Mouse (Mus musculus): ENCODE measurements around the gene Ncln. TPM values are rescaled to one million over a fixed set of nuclear protein-coding genes. Genes with fewer than 3 reads are reported as not detected.
A peak's percentile ranks its signal among the peaks of the same experiment; 100 is the strongest.

The Ncln gene
- polyA plus RNA-seq, 1 experiment: 203 TPM

- DNase-seq: no peak
- 66% methylated on average over 6 of the region's 6 CpGs for WGBS
- TF ChIP-seq CTCF (IDR thresholded peaks at IDR 0.05; ENCODE audit: insufficient read depth, low read length) (no peak), POLR2A (IDR thresholded peaks at IDR 0.05; ENCODE audit: borderline replicate concordance, extremely low read depth, low read depth, low read length) (peak; percentile 16; the same call in 1 of the 2 replicates)
- Histone ChIP-seq H3K4me3 (replicated peaks; ENCODE audit: extremely low read depth, low read depth, low read length) (no peak overlapping the region), H3K4me1 (ENCODE audit: control insufficient read depth, insufficient read depth, low read length) (peaks cover 8% of the 10 kb centered on the region; the same call in 1 of the 2 replicates)
These were observed 11.6 kb downstream of the Ncln start for GRCm38 (mm10) chr10:81484441-81485059.

GRCm38 (mm10) chr10:81483983-81484382 lies 12.2 kb downstream of the Ncln start:
- TF ChIP-seq POLR2A (IDR thresholded peaks at IDR 0.05; ENCODE audit: borderline replicate concordance, extremely low read depth, low read depth, low read length): no peak
- peak; percentile 38 for TF ChIP-seq CTCF (IDR thresholded peaks at IDR 0.05; ENCODE audit: insufficient read depth, low read length)
- WGBS: 17% methylated on average over 9 of the region's 9 CpGs
- DNase-seq: no peak
- H3K4me3 ChIP-seq (replicated peaks; ENCODE audit: extremely low read depth, low read depth, low read length): no peak overlapping the region
- peaks cover 8% of the 10 kb centered on the region; the same call in 1 of the 2 replicates for H3K4me1 ChIP-seq (ENCODE audit: control insufficient read depth, insufficient read depth, low read length)

- Histone ChIP-seq H3K4me1 (ENCODE audit: control insufficient read depth, insufficient read depth, low read length) (peaks cover 8% of the 10 kb centered on the region; the same call in 1 of the 2 replicates), H3K4me3 (replicated peaks; ENCODE audit: extremely low read depth, low read depth, low read length) (peak within 1 kb of the TSS; percentile 66)
- peak; percentile 20; the same call in 1 of the 2 replicates for TF ChIP-seq CTCF (IDR thresholded peaks at IDR 0.05; ENCODE audit: insufficient read depth, low read length)
- TF ChIP-seq POLR2A (IDR thresholded peaks at IDR 0.05; ENCODE audit: borderline replicate concordance, extremely low read depth, low read depth, low read length): no peak
- peak; percentile 68 for DNase-seq
- under 1% methylated on average over 36 of the region's 36 CpGs for WGBS
These were observed 13.7 kb downstream of the Ncln start, which contains the start of gene Celf5 for GRCm38 (mm10) chr10:81482533-81482889. Gene Celf5, minus strand, starts transcription at chr10:81482709.

GRCm38 (mm10) chr10:81481605-81482532 lies 14.3 kb downstream of the Ncln start:
- TF ChIP-seq CTCF (IDR thresholded peaks at IDR 0.05; ENCODE audit: insufficient read depth, low read length) (no peak), POLR2A (IDR thresholded peaks at IDR 0.05; ENCODE audit: borderline replicate concordance, extremely low read depth, low read depth, low read length) (no peak)
- peak overlapping the region; percentile 66 for H3K4me3 ChIP-seq (replicated peaks; ENCODE audit: extremely low read depth, low read depth, low read length)
- WGBS: 6% methylated on average over 34 of the region's 35 CpGs
- H3K4me1 ChIP-seq (ENCODE audit: control insufficient read depth, insufficient read depth, low read length): peaks cover 8% of the 10 kb centered on the region; the same call in 1 of the 2 replicates
- no peak for DNase-seq

- Histone ChIP-seq H3K4me3 (replicated peaks; ENCODE audit: extremely low read depth, low read depth, low read length) (no peak overlapping the region), H3K4me1 (ENCODE audit: control insufficient read depth, insufficient read depth, low read length) (no peaks in the 10 kb centered on the region)
- no peak for DNase-seq
- 69% methylated on average over 10 of the region's 10 CpGs for WGBS
- TF ChIP-seq POLR2A (IDR thresholded peaks at IDR 0.05; ENCODE audit: borderline replicate concordance, extremely low read depth, low read depth, low read length): no peak
- TF ChIP-seq CTCF (IDR thresholded peaks at IDR 0.05; ENCODE audit: insufficient read depth, low read length): no peak
These were observed 21.7 kb downstream of the Ncln start for GRCm38 (mm10) chr10:81474461-81474860.

- no peaks in the 10 kb centered on the region for H3K4me1 ChIP-seq (ENCODE audit: control insufficient read depth, insufficient read depth, low read length)
- no peak for TF ChIP-seq CTCF (IDR thresholded peaks at IDR 0.05; ENCODE audit: insufficient read depth, low read length)
- TF ChIP-seq POLR2A (IDR thresholded peaks at IDR 0.05; ENCODE audit: borderline replicate concordance, extremely low read depth, low read depth, low read length): no peak
- 3% methylated on average over 22 of the region's 22 CpGs for WGBS
- no peak overlapping the region for H3K4me3 ChIP-seq (replicated peaks; ENCODE audit: extremely low read depth, low read depth, low read length)
- DNase-seq: no peak
These were observed 23.2 kb downstream of the Ncln start for GRCm38 (mm10) chr10:81473003-81473451.

GRCm38 (mm10) chr10:81472403-81473002 lies 23.7 kb downstream of the Ncln start:
- no peak for DNase-seq
- TF ChIP-seq CTCF (IDR thresholded peaks at IDR 0.05; ENCODE audit: insufficient read depth, low read length) (no peak), POLR2A (IDR thresholded peaks at IDR 0.05; ENCODE audit: borderline replicate concordance, extremely low read depth, low read depth, low read length) (no peak)
- H3K4me1 ChIP-seq (ENCODE audit: control insufficient read depth, insufficient read depth, low read length): no peaks in the 10 kb centered on the region
- 6% methylated on average over 17 of the region's 18 CpGs for WGBS
- H3K4me3 ChIP-seq (replicated peaks; ENCODE audit: extremely low read depth, low read depth, low read length): no peak overlapping the region

GRCm38 (mm10) chr10:81470454-81470853 lies 25.7 kb downstream of the Ncln start:
- no peaks in the 10 kb centered on the region for H3K4me1 ChIP-seq (ENCODE audit: control insufficient read depth, insufficient read depth, low read length)
- WGBS: 41% methylated on average over 18 of the region's 18 CpGs
- H3K4me3 ChIP-seq (replicated peaks; ENCODE audit: extremely low read depth, low read depth, low read length): no peak overlapping the region
- TF ChIP-seq POLR2A (IDR thresholded peaks at IDR 0.05; ENCODE audit: borderline replicate concordance, extremely low read depth, low read depth, low read length): no peak
- no peak for TF ChIP-seq CTCF (IDR thresholded peaks at IDR 0.05; ENCODE audit: insufficient read depth, low read length)
- DNase-seq: no peak

DNA sequence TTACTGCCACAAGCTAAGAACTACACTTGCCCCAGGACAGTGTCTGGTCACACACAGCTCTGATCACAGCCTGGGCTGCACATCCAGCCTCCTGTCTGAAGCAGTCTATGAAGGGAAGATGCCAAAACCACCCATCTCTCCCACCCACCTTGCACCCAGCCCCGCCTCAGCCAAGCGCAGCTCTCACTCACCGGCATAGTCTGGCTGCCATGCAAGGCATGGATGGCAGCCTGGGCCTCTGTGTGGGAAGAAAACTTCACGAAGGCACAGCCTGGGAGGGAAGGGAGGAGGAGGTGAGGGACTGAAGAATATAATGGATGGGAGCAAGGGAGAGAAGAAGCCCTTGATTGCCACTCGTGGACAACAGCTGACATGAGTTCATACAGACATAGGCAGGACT lies 26.9 kb downstream of the Ncln start:
- 72% methylated on average over 5 of the region's 5 CpGs for WGBS
- Histone ChIP-seq H3K4me1 (ENCODE audit: control insufficient read depth, insufficient read depth, low read length) (no peaks in the 10 kb centered on the region), H3K4me3 (replicated peaks; ENCODE audit: extremely low read depth, low read depth, low read length) (no peak overlapping the region)
- no peak for DNase-seq
- TF ChIP-seq POLR2A (IDR thresholded peaks at IDR 0.05; ENCODE audit: borderline replicate concordance, extremely low read depth, low read depth, low read length) (no peak), CTCF (IDR thresholded peaks at IDR 0.05; ENCODE audit: insufficient read depth, low read length) (no peak)

All from lung, adult 2 months (tissue).